Mouse (Mus musculus) lung, adult 2 months (tissue): ENCODE data around the gene Cdkn1b.

Source experiments
- CTCF ChIP-seq: fragments of 200-500 bp; IDR thresholded peaks from 2 replicates; pipeline ENCODE4 v1.5.1; 2011; ENCODE audit warnings: mild to moderate bottlenecking, low read length, control low read depth; ENCODE audit not compliant: insufficient read depth
- POLR2A ChIP-seq: fragments of 200-500 bp; IDR thresholded peaks from 2 replicates; pipeline ENCODE4 v1.6.1; 2011; ENCODE audit warnings: low read depth, mild to moderate bottlenecking, control low read depth, low read length, borderline replicate concordance; ENCODE audit errors: extremely low read depth

DNA sequence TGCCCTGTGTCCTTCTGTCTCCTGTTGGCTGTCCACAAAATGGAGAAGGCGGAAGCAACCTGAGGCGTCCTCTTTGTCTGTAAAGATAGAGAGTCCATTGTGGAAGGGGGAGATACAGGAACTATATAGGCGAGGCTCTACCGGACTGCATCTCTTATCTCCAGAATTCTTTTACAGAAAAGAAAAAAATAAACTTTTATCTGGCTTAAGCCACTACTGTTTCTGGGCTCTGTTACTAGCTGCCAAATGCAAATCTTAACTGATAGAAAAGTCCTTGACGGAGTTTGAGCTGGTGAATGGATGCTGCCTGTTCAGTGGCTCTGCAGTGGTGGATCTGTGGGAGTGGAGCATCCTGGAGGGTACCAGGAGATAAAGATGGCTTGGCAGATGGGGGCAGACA, 31.2 kb downstream of the Cdkn1b start:
- TF ChIP-seq CTCF (no peak), POLR2A (no peak)
